Mouse (Mus musculus): ENCODE data around the gene Cabp2.

DNA sequence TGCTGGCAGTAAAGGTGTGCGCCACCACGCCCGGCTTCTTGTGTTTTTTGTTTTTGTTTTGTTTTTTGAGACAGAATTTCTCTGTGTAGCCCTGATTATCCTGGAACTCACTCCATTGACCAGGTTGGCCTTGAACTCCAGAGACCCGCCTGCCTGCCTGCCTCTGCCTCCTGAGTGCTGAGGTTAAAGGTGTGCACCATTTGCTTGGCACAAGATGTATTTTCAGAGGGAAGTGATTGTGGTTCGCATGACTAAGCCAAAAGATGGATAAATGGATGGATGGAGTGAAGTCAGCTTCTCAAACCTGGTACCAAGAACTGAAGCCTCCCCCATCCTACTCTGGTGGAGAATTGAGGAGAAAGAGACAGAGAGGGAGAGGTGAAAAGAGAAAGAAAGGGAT, 26.8 kb upstream of the Cabp2 start:
- no peak for TF ChIP-seq POLR2A (IDR thresholded peaks at IDR 0.05; ENCODE audit: insufficient read depth, low read length)
- no peak for TF ChIP-seq CTCF (IDR thresholded peaks at IDR 0.05; ENCODE audit: low read depth, low read length)
